Mouse (Mus musculus) C2C12 (cell line): ENCODE data around the gene Olfr987.

Experiments
- CTCF ChIP-seq: IDR thresholded peaks from one replicate; pipeline ENCODE4 v1.5.1; 2011; ENCODE audit not compliant: control insufficient read depth, insufficient read depth, insufficient read length
- MYOD1 ChIP-seq: IDR thresholded peaks from one replicate; pipeline ENCODE4 v1.6.1; 2011; ENCODE audit warnings: low read depth; ENCODE audit not compliant: control insufficient read depth, insufficient read length

DNA sequence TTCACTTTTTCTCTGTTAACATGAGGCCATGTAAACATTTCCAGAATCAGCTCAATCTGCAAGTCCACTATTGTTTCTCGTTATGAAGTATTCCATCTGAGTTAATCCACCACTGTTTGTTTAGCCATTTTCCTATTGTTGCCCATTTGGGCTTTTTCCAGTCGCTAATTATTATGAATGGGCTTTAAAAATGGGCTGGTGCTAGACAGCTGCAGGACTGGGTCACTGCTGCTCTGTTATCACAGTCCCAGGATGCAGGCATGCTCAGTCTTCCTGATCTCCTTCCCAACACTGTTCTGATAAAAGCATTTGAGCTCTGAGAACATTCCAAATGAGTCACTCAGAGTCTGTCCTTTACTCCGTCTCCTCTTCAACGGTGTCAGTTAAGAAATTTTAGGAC, 58.1 kb downstream of the Olfr987 start:
- TF ChIP-seq MYOD1, result no peak
- TF ChIP-seq CTCF, result no peak
